Mouse (Mus musculus) megakaryocyte-erythroid progenitor cell, adult 5 weeks (primary cell): ENCODE data around the gene Cdh7. TPM values are rescaled to one million over a fixed set of nuclear protein-coding genes. Genes with fewer than 3 reads are reported as not detected.

Experiments
- polyA plus RNA-seq: library from polyadenylated mRNA; stranded (reverse); fragments of >175 nt; gene quantifications from 2 replicates; pipeline ENCODE4 v1.2.3, GENCODE M21; 2012

Gene Cdh7
- 0.02 TPM in 1 of 2 replicates, not detected in the other for polyA plus RNA-seq

GRCm38 (mm10) chr1:109982064-109982808 lies at the start of gene Cdh7:
TSS of gene Cdh7 (plus strand) at chr1:109982431.

